Mouse (Mus musculus): ENCODE results near the gene Bysl. TPM values are rescaled to one million over a fixed set of nuclear protein-coding genes. Genes with fewer than 3 reads are reported as not detected.
A peak's percentile ranks its signal among the peaks of the same experiment; 100 is the strongest.
"Not testable (repeated sequence)": the region's sequence is repeated elsewhere in the genome, so short reads cannot be mapped to it uniquely, and the experiment has no call there.

The Bysl gene
- polyA plus RNA-seq, 1 experiment from 2014 or later: 26.5 TPM

DNA sequence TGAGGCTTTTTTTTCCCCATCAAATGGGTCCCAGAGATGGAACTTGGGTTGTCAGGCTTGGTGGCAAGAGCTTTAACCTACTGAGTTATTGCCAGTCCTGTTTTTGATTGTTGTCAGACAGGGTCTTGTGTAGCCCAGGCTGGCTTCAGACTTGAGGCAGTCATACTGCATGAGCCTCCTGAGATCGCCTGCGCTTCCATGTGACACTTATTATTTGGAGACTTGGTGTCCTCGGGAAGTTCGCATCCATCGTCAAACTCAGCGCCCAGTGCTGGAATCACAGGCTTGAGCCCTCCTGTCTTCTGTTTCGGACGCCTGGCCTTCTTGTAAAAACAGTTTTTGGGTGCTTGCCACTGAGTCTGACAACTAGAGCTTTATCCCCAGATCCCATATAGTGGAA, 4.8 kb upstream of the Bysl start:
- no peak overlapping the region for H3K27ac ChIP-seq
- no peaks in the 10 kb centered on the region for H3K9me3 ChIP-seq (replicated peaks)
- H3K9ac ChIP-seq: no peak overlapping the region
- ATAC-seq (replicated peaks; ENCODE audit: low FRiP score): no peak
- H3K4me1 ChIP-seq: peaks cover 13% of the 10 kb centered on the region
- H3K4me3 ChIP-seq (replicated peaks): no peak overlapping the region
- no peak overlapping the region for H3K4me2 ChIP-seq
- peaks cover 73% of the 10 kb centered on the region for H3K36me3 ChIP-seq
- H3K27me3 ChIP-seq: no peaks in the 10 kb centered on the region
- WGBS: 94% methylated on average over 8 of the region's 8 CpGs

DNA sequence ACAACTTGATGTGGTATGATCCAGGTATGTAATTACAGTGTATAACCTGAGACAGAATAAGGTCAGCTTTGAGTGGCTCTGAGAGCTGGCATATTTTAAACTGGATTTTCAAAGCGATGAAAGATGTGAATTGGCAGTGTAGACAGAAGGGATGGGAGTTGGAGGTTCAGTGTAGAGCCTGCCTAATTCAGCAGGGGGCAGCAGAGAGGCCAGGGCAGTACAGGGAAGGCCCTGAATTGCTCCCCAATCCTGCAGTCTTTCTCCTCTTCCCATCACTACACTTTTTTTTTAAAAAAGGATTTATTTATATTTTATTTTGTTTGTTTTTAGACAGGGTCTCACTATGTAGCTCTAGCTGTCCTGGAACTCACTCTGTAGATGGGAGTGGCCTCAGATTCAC, 2.7 kb upstream of the Bysl start:
- Histone ChIP-seq H3K36me3 (peaks cover 56% of the 10 kb centered on the region), H3K27ac (no peak overlapping the region), H3K4me3 (replicated peaks) (no peak overlapping the region), H3K9me3 (replicated peaks) (no peaks in the 10 kb centered on the region), H3K27me3 (no peaks in the 10 kb centered on the region), H3K4me2 (no peak overlapping the region), H3K9ac (no peak overlapping the region), H3K4me1 (peaks cover 25% of the 10 kb centered on the region)
- no peak for ATAC-seq (replicated peaks; ENCODE audit: low FRiP score)
- 96% methylated on average over 1 of the region's 1 CpGs for WGBS

DNA sequence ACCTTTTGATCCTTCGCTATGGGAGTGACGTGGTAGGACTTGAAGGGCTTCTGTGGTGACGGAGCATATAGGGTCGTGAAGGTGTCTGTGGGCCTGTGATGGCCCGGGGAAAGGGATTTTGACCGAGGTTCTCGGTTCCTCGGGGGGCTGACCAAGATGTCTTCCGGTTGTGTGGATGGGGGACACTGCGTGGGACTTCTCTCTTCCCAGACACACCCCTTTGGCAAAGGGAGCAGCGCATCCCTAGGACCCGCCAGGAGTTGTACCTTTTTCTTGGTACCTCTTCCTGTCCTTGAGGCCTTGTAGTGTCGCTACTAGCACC, 330 bp upstream of the Bysl start:
- Histone ChIP-seq H3K4me2 (peak overlapping the region; percentile 87), H3K9me3 (replicated peaks) (no peaks in the 10 kb centered on the region), H3K36me3 (peaks cover 56% of the 10 kb centered on the region), H3K27me3 (no peaks in the 10 kb centered on the region), H3K27ac (peak overlapping the region; percentile 82), H3K4me3 (replicated peaks) (peak overlapping the region; percentile 81), H3K9ac (peak overlapping the region; percentile 88), H3K4me1 (peaks cover 25% of the 10 kb centered on the region)
- under 1% methylated on average over 13 of the region's 13 CpGs for WGBS
- no peak for ATAC-seq (replicated peaks; ENCODE audit: low FRiP score)

DNA sequence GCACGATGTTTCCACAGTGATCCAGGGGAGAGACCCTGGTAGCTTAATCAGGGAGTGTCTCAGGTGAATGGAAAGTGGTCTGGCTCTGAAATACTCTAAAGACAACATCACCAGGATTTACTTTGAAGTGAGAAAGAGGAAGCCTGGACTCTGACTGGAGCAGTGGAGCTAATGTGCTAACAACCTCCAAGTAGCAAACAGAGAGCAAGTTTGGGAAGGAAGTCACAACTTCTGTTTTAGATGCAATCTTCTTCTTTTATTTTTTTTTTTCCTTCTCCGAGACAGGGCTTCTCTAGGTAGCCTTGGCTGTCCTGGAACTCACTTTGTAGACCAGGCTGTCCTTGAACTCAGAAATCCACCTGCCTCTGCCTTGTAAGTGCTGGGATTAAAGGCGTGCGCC, 2.1 kb downstream of the Bysl start:
- peaks cover 25% of the 10 kb centered on the region for H3K4me1 ChIP-seq
- 0 out of 2 replicates have a peak overlapping the region, but pooled peaks have one; percentile 81 for H3K4me3 ChIP-seq (replicated peaks)
- H3K27me3 ChIP-seq: no peaks in the 10 kb centered on the region
- H3K9ac ChIP-seq: no peak overlapping the region
- ATAC-seq (replicated peaks; ENCODE audit: low FRiP score): no peak
- 93% methylated on average over 4 of the region's 4 CpGs for WGBS
- H3K9me3 ChIP-seq (replicated peaks): no peaks in the 10 kb centered on the region
- H3K27ac ChIP-seq: no peak overlapping the region
- peaks cover 59% of the 10 kb centered on the region for H3K36me3 ChIP-seq
- H3K4me2 ChIP-seq: no peak overlapping the region

DNA sequence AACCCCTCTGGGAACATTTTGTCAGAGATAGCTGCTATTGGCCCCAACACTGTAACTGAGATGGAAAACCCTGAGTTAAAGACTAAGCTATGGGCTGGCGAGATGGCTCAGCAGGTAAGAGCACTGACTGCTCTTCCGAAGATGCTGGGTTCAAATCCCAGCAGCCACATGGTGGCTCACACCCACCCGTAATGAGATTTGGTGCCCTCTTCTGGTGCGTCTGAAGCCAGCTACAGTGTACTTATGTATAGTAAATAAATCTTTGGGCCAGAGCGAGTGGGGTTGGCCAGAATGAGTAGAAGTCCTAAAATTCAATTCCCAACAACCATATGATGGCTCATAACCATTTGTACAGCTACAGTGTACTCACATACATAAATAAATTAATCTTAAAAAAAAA, 5.1 kb downstream of the Bysl start:
- Histone ChIP-seq H3K9ac (no peak overlapping the region), H3K4me3 (replicated peaks) (no peak overlapping the region), H3K36me3 (peaks cover 78% of the 10 kb centered on the region), H3K4me2 (no peak overlapping the region), H3K4me1 (peaks cover 12% of the 10 kb centered on the region), H3K27ac (no peak overlapping the region), H3K9me3 (replicated peaks) (no peaks in the 10 kb centered on the region), H3K27me3 (no peaks in the 10 kb centered on the region)
- 75% methylated on average over 5 of the region's 5 CpGs for WGBS
- no peak for ATAC-seq (replicated peaks; ENCODE audit: low FRiP score)

DNA sequence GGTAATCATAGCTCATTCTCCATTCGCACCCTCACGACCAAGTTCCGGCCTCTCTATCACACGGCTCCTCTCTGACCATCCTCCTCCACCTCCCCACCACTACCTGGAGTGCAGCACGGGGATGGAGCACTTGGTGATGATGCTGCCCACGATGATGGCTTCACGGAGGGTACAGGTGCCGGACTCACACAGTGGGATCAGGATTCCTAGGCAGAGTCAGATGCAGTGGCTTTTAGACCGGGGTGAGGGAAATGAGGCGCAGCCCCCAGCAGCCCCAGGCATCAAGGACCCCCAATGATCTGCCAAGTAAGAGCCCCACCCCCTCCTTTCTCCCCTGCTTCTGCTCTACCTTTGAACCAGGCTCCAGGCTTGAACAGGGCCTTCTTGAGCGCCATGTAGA, 9.0 kb downstream of the Bysl start:
- Histone ChIP-seq H3K4me1 (peaks cover 27% of the 10 kb centered on the region), H3K9me3 (replicated peaks) (no peaks in the 10 kb centered on the region), H3K4me3 (replicated peaks) (no peak overlapping the region), H3K9ac (no peak overlapping the region), H3K27me3 (no peaks in the 10 kb centered on the region), H3K36me3 (peaks cover 97% of the 10 kb centered on the region), H3K27ac (no peak overlapping the region), H3K4me2 (no peak overlapping the region)
- 91% methylated on average over 11 of the region's 11 CpGs for WGBS
- ATAC-seq (replicated peaks; ENCODE audit: low FRiP score): no peak

DNA sequence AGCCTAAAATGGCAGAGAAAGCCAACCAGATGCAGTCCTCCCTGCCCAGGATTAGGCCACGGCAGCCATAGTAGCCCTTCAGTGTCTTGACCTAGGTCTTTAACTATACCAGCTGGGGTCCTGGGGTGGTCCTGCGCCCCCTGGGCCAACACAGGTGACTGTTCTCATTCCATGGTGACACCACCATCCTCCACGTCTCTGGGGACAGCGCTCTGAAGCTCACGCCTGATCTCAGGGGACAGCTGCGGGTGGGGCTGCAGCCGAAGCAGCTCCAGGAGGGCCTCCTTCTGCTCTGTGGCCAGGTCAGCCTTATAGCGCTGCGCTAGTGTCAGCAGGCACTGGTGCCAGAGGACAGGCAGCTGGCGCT, 9.9 kb downstream of the Bysl start:
- no peaks in the 10 kb centered on the region for H3K9me3 ChIP-seq (replicated peaks)
- peak overlapping the region; percentile 81 for H3K27ac ChIP-seq
- H3K4me1 ChIP-seq: peaks cover 36% of the 10 kb centered on the region
- 89% methylated on average over 10 of the region's 10 CpGs for WGBS
- no peak overlapping the region for H3K4me2 ChIP-seq
- no peaks in the 10 kb centered on the region for H3K27me3 ChIP-seq
- peaks cover 95% of the 10 kb centered on the region for H3K36me3 ChIP-seq
- no peak overlapping the region for H3K9ac ChIP-seq
- no peak for ATAC-seq (replicated peaks; ENCODE audit: low FRiP score)
- no peak overlapping the region for H3K4me3 ChIP-seq (replicated peaks)

DNA sequence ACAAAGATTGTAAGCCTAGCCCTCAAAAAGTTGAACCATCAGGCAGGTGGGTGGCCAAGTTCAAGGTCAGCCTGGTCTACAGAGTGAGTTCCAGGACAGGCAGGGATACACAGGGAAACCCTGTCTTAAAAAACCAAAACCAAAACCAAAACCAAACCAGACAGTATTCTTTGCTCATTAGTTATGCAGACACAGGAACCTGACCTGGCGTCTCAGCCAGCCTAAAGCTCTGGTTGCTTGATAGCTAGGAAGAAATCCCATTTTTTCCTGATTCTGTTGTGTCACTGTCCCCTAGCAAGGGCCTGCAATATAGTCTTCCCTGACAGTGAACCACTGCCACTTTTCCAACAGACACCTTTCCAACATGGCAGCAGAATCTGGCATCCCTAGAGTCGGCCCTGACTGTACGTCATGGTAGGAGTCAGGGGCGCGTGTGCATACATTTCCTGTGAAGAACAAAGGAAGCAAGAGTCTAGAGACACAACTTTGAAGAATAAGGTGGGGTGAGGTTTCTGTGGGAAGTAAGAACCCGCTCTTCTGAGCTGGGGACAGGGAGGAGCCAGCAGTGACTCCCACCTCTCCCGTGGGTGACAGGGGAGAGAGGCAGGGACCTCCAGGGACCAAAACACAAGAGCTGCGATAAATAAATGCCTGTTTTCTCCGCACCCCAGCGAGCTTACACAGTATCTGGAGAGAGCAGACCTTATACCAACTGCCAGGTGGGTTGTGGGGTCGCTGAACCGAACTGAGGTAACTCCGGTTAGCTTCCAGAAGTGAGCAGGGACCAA, 10.5 kb downstream of the Bysl start:
- H3K4me1 ChIP-seq: peaks cover 42% of the 10 kb centered on the region
- ATAC-seq (replicated peaks; ENCODE audit: low FRiP score): no peak
- H3K9ac ChIP-seq: no peak overlapping the region
- H3K4me3 ChIP-seq (replicated peaks): no peak overlapping the region
- WGBS: 85% methylated on average over 13 of the region's 13 CpGs
- H3K9me3 ChIP-seq (replicated peaks): no peaks in the 10 kb centered on the region
- no peak overlapping the region for H3K4me2 ChIP-seq
- H3K36me3 ChIP-seq: peaks cover 90% of the 10 kb centered on the region
- no peaks in the 10 kb centered on the region for H3K27me3 ChIP-seq
- peak overlapping the region; percentile 81 for H3K27ac ChIP-seq

DNA sequence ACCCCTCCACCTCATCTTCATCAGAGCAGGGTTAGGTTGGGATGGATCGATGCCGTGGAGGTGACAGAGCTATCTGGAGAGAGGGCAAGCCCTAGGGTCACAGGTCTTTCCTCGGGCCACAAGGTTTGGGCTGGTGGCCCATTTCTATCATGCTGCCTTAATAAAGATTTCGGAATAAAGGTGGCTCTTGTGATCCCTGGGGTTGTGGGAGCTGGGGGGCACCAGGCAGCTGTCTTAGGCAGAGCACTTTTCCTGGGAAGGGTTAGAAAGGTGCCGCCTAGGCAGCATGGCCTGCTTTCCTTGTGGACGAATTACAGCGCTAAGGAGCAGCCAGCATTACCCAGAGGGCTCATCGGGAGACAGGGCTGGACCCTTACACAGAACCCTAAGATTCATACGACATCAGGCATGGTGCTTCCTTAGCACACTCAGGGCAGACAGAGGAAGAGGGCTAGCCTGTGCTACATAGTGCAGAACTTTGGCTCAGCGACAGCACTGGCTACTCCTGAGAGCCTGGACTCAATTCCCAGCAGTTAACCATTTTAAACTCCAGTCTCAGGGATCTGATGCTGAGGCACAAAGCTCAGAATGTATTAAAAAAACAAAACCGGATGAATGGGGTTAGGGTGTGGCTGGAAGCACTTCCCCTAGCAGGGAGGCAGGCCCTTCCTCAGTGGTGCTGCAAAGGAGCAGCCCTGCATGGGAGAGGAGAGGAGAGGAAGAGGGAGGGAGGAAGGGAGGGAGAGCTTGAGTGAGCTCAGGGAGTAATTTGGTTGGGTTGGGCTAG, 11.6 kb downstream of the Bysl start:
- no peak overlapping the region for H3K4me2 ChIP-seq
- H3K9ac ChIP-seq: no peak overlapping the region
- H3K9me3 ChIP-seq (replicated peaks): no peaks in the 10 kb centered on the region
- H3K27ac ChIP-seq: peak overlapping the region; percentile 81
- peaks cover 79% of the 10 kb centered on the region for H3K36me3 ChIP-seq
- ATAC-seq (replicated peaks; ENCODE audit: low FRiP score): no peak
- H3K4me1 ChIP-seq: peaks cover 53% of the 10 kb centered on the region
- 71% methylated on average over 11 of the region's 11 CpGs for WGBS
- no peaks in the 10 kb centered on the region for H3K27me3 ChIP-seq
- no peak overlapping the region for H3K4me3 ChIP-seq (replicated peaks)

DNA sequence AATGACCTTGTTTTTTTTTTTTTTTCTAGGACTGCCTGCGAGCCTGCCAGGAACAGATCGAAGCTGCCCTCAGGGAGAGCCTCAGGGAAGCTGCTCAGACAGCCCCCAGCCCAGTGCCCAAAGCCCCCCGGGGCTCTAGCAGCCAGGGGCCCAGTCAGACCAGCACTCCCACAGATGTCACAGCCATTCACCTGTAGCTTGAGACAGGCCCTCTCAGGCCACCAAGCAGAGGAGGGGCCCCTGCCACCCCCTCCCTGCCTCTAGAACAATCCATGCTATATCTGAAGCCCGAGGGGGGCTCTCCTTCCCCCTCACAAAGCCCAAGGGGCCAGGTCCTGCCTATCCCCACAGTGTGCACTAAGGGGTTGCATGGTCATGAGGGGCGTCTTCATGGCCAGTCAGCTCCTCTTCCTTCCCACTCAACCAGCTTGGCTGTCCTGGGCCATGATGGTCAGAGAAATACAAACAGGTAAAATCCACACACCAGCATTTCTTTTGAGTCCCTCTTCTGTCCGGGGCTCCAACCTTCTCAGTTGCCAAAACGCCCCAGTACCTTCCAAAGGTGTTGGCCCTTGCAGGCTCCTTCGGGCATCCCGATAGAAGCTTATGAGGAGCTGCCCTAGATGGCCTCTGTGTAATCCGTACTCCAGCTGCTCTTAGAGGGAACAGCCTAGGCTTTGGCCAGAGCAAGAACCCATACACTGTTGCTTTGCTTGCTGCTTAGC, 12.6 kb downstream of the Bysl start:
- 78% methylated on average over 10 of the region's 10 CpGs for WGBS
- peaks cover 69% of the 10 kb centered on the region for H3K36me3 ChIP-seq
- peak overlapping the region; percentile 98 for H3K27ac ChIP-seq

DNA sequence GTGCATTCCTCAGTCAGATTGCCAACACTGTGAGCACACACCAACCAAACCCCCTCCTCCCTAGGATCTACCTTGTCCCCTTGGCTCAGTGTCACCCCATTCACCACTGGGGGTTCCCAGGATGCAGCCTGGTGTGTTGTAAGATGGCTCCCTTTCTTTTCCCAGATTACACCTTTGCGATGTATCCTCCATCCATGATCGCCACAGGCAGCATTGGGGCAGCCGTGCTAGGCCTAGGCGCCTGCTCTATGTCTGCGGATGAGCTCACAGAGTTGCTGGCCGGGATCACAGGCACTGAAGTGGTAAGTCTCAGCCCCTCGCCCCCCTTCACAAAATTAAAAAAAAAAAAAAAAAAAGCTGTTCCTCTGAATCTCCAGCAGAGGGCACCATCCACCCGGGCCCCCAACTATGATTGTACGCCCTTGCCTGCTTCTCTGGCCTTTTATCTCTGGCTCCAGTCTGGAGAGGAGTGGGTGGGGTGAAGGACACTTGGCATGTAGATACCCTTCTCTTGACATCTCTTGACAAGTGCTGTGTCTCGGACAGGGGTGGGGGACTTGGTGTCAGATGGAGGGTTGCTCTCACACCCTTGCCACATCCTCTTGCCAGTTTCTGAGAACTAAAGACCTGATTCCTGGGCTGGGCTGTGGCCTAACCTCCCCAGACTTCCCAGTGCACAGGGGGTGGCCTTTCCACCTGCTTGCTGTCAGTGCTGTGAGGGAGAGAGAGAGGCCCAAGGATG, 13.3 kb downstream of the Bysl start:
- Histone ChIP-seq H3K9ac (no peak overlapping the region), H3K4me2 (peak overlapping the region; percentile 86; the same call in 1 of the 2 replicates), H3K4me3 (replicated peaks) (no peak overlapping the region), H3K36me3 (peaks cover 63% of the 10 kb centered on the region), H3K9me3 (replicated peaks) (no peaks in the 10 kb centered on the region), H3K4me1 (peaks cover 53% of the 10 kb centered on the region), H3K27me3 (no peaks in the 10 kb centered on the region), H3K27ac (peak overlapping the region; percentile 98)
- 22% methylated on average over 10 of the region's 10 CpGs for WGBS
- ATAC-seq (replicated peaks; ENCODE audit: low FRiP score): no peak

More for the DNA sequence above, 12.6 kb downstream of the Bysl start:
- not testable (repeated sequence) for H3K9me3 ChIP-seq (replicated peaks); H3K9ac ChIP-seq; H3K4me2 ChIP-seq; H3K4me3 ChIP-seq (replicated peaks); H3K27me3 ChIP-seq; ATAC-seq (replicated peaks; ENCODE audit: low FRiP score)
- H3K4me1 ChIP-seq: peaks cover 53% of the 10 kb centered on the region

All from kidney, embryonic 15.5 days (tissue).